Mouse (Mus musculus): Measurements from ENCODE around the gene Grid2. TPM values are rescaled to one million over a fixed set of nuclear protein-coding genes. Genes with fewer than 3 reads are reported as not detected.

Gene Grid2
- total RNA-seq, 2 experiments from 2014 or later = not detected

DNA sequence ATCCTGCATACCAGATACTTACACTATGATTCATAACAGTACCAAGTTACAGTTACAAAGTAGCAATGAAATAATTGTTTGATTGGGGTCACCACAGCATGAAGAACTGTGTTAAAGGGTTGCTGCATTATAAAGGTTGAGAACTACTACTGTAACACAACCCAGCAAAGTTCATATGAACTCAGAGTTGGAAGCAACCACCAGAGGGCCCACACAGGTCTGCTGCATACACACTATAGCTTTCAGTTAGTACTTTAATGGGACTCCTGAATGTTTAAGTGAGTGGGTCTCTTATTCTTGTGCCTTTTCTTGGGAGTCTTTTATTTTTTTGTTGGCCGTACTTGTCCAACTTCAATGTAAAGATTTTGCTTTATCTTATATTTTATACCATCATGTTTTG lies 1057.5 kb downstream of the Grid2 start:
- no peak for DNase-seq

GRCm38 (mm10) chr6:64326936-64327335 lies 1071.3 kb downstream of the Grid2 start:
- no peak for DNase-seq

DNA sequence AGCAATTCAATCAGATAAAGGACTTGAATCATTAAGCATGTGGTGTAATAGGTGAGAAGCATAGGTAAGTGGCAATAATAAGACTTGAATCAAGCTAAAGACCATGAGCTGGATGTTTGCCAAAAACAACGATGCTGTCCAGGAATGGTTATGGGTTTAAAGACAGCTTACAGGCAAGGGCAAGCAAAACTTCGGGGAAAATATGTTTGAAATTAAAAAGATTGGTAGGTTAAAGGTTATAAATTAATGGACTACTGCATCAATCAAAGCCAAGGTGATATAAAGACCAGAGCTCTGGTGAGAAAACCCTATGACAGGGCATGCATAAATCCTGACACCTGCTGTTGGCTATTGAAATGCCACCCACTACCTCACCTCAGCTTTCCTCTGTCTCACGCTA lies 1072.2 kb downstream of the Grid2 start:
- DNase-seq = no peak

GRCm38 (mm10) chr6:64398413-64399098 lies 1142.9 kb downstream of the Grid2 start:
- no peak for DNase-seq

- DNase-seq = no peak
Observed at GRCm38 (mm10) chr6:64427658-64428057, 1172.0 kb downstream of the Grid2 start.

DNA sequence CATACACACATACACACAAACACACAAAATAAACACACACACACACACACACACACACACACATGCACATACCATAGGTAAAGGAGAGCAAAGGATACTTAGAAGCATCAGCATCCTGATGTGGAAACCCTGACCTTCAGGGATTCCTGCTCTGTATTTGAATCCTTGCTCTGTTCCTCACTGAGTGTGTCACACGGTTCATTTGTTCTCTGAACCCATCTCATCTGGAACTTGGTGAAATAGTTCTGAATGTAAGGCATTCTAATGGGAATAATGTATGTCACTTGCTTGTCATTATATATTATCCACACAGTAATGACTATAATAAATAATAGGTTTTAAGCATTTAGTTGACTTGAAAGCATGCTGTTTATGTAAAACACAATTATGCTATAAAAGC lies 1173.2 kb downstream of the Grid2 start:
- DNase-seq = no peak

DNA sequence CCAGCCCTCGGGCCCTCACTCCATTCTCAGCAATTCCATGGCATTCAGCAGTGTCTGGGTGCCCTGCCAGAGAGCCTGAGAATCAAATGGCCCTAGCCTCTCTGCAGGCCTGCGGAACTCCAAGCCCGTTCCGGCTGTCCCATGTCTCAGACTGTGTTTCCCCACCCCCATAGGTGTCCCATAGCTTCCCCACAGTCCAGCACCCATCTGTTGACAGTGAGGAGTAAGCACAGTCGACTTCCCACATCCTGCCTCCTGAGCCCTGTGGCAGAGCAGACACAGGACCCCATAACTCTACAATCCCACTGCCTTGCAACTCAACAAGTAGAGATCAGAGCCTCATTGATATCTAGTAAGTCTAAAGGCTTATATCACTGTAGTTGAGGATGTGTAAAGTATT lies 1192.5 kb downstream of the Grid2 start:
- no peak for DNase-seq

DNA sequence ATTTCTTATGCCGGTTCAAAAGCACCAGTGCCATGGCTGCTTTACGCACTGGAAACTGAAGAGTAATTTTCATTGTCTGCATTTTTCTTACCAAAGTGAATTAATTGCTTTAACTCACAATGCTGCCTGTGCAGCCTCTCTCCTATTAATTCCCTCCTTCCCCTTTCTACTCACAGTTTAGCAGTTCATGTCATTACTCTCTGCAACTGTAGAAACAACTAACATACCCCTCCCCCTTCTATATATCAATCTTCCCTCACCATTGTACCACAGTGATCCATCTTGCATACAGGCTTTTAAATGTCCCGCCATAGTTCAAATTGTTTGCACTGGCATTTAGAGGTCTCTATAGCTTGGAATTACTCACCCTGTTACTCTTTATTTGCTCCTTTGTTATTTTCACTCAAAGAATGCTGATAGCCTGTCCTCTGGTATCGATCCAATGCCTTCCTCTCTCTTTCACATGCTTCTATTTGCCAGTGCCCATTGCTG lies 1193.2 kb downstream of the Grid2 start:
- DNase-seq = no peak

- no peak for DNase-seq
Observed at GRCm38 (mm10) chr6:64450770-64451169, 1195.1 kb downstream of the Grid2 start.

DNA sequence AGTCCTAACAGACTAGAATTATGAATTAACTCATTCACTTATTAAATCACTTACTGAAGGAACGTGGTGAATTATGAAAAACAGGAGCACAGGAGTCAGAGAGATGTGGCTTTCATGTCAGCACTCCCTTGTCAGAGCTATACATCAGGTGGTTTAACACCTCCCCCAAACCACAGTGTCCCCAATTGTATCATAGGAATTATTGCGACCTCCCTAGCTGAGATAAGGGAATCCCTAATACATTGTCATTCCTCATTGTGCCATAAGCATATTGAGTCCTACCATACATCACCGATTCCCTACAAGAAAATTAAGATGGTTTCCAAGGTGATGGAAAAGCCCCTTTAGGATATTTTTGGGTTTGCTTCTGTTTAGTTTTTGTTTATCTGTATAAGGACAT lies 1224.2 kb downstream of the Grid2 start:
- no peak for DNase-seq

GRCm38 (mm10) chr6:64480592-64480991 lies 1224.9 kb downstream of the Grid2 start:
- no peak for DNase-seq

DNA sequence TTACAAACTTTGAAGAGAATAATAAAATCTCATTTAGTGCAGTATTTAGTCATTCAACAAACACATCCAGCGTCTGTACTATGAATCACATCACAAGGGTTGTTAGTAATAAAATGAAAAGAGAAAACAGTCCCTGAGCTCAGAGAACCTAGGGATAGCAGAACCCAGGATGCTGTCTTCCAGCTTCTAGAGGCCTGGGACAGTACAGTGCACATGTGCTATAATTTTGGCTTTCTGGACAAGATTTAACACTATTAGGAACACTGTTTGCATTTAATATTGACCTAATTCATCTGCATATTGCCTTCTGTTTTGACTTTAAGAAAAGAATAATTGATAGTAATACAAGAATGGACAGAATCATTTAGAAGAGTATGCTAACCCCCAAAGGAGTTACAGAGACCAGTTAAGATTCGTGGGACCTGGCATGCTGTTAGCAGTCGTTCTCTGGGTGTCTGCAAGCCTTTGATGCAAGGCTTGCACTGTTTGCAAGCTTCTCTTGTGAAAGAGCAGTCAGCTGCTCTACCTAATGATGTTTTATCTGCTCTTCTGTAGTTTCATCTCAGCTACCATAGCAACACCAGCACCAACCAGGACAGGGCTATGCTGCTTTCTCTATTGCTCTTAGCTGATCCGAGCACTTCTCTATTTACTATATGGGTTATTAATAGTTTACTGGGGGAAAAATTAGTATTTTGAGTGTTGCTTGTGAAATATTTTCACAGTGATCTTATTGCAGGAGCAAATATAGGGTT lies 1234.8 kb downstream of the Grid2 start:
- DNase-seq = no peak

- no peak for DNase-seq
Observed at GRCm38 (mm10) chr6:64504394-64504793, 1248.7 kb downstream of the Grid2 start.

- no peak for DNase-seq
Observed at GRCm38 (mm10) chr6:64542168-64542567, 1286.5 kb downstream of the Grid2 start.

DNA sequence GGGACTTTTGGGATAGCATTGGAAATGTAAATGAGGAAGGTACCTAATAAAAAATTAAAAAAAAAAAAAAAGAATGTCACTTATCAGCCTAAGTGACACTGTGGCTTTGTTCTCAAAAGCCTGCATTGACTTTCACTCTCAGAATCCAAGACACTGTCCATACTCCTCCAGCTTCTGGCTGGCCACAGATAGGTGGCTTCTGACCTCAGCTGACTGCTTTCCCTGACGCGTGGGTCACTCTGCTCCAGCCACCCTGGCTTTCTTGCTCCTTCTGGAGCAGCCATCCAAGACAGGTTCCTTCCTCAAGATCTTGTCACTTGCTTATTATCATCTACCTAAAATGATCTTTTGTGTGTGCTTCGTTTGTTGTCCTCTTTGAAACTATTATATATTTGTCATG lies 1298.0 kb downstream of the Grid2 start:
- no peak for DNase-seq

- DNase-seq = no peak
Observed at GRCm38 (mm10) chr6:64555220-64555619, 1299.5 kb downstream of the Grid2 start.

DNA sequence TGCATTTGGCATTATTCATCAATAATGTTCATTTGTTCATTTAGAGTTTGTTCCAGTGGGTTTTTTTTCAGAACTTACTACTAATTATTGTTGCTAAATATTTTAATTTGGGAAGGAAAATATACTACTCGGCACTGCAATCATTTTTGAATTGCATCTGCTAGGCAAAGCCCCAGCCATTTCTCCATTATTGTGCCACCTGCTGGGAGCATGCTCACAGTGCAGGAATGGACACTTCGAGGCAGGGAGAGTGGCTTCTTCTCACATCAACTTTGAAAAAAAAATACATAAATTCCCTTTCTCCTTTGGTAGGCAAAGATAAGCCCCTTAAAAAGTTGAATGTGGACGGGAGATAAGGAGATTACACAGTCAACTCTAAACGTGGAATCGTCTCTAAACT lies 1312.9 kb downstream of the Grid2 start:
- no peak for DNase-seq

DNA sequence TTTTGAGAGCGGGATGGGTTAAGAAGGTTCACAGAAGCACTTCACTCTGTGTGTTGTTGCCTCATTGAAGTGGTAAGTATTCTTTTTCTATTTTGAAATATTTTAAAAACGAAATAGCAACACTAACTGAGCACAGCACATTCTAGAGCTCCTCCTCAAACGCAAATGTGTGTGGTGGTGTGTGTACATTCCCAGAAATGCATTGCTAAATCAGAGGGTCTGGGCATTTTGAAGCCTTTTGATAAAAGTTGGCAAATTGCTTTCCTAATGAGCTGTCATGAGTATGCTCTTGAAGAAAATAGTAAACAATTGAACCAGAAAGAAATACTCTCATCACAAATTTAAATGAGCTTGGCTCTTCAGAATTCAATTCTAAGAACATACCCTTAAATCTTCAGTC lies 1325.7 kb downstream of the Grid2 start:
- no peak for DNase-seq

- no peak for DNase-seq
Observed at GRCm38 (mm10) chr6:64588487-64589205, 1333.0 kb downstream of the Grid2 start.

DNA sequence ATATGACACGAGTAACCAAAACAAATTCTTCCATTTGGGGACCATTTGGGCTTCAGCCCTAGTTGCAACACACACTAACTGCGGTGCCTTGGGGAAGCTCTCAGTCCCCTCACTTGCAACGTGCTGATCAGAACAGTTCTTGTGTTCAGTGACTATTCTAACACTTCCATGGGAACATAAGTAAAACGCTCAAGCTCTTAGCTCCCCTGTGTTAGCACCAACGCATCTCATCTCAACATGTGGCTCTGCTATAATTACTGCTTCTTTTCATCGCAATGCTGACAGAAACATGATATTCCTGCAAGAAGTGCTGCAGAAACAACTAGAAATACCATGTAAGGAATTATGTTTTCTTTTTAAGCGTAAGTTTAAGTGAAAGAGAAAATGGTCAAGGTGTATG lies 1340.6 kb downstream of the Grid2 start:
- no peak for DNase-seq

- DNase-seq = no peak
Observed at GRCm38 (mm10) chr6:64596835-64597234, 1341.2 kb downstream of the Grid2 start.

- DNase-seq = no peak
Observed at GRCm38 (mm10) chr6:64598144-64598561, 1342.5 kb downstream of the Grid2 start.

GRCm38 (mm10) chr6:64605753-64606152 lies 1350.1 kb downstream of the Grid2 start:
- no peak for DNase-seq

Measured in gastrocnemius, postnatal 25 days (tissue).